Mouse (Mus musculus) thymus, adult 2 months (tissue): Measurements from ENCODE around the gene Ppil1.

Experiments used
- CTCF ChIP-seq: fragments of 200-500 bp; IDR thresholded peaks from 2 replicates; pipeline ENCODE4 v1.5.1; 2012; ENCODE audit warnings: mild to moderate bottlenecking, control low read depth, low read length, moderate library complexity, borderline replicate concordance; ENCODE audit not compliant: control insufficient read depth, poor library complexity, insufficient read depth; ENCODE audit errors: extremely low read depth
- POLR2A ChIP-seq: fragments of 200-500 bp; IDR thresholded peaks from 2 replicates; pipeline ENCODE4 v1.6.1; 2012; ENCODE audit warnings: mild to moderate bottlenecking, low read length, control low read depth, moderate library complexity; ENCODE audit not compliant: control insufficient read depth, poor library complexity, insufficient read depth; ENCODE audit errors: extremely low read depth

GRCm38 (mm10) chr17:29310056-29310623, 46.2 kb upstream of the Ppil1 start:
- TF ChIP-seq POLR2A: no peak
- no peak for TF ChIP-seq CTCF
